Mouse (Mus musculus): ENCODE measurements around the gene Cblc.

DNA sequence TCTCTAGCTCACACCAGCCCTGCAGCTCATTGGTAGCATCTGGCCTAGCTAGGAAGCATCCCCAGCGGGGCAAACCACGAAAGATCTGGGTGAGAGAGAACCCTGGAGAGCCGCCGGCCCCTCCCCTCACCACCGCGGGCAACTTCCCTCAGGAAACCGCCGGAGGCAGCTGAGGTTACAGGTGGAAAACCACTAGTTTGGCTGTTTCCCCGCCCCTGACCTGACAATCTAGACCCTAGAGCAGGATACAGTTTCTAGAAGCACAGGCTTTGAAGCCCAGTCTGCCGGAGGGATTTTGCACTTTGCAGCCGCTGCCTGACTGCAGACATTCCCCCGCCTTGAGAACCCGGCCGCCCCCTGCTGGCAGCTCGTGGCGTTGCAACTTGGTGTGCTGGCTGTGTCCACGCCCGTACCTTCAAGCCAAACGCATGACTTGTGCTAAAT is 6.7 kb downstream of the Cblc start:
- TF ChIP-seq GATA1 (IDR thresholded peaks at IDR 0.05; ENCODE audit: borderline replicate concordance, low read length) = no peak
- TF ChIP-seq FLI1 (IDR thresholded peaks at IDR 0.05; ENCODE audit: low read length) = no peak

All from megakaryocyte, embryonic 14.5 days (primary cell).